Mouse (Mus musculus) kidney, adult 2 months (tissue): ENCODE results near the gene Rapgef1. TPM values are rescaled to one million over a fixed set of nuclear protein-coding genes. Genes with fewer than 3 reads are reported as not detected.

Experiments used
- DNase-seq: peaks from one replicate; pipeline ENCODE4 v3.0.0; 2021
- H3K27ac ChIP-seq: fragments of 200-500 bp; 2 replicates; pipeline ENCODE4 v1.5.1; 2012; ENCODE audit warnings: low read depth, low read length, control low read depth, inconsistent platforms; ENCODE audit not compliant: insufficient read depth
- H3K27me3 ChIP-seq: fragments of 200-500 bp; replicated peaks from 2 replicates; pipeline ENCODE4 v1.6.1; 2012; ENCODE audit warnings: mild to moderate bottlenecking, moderate library complexity, low read length, inconsistent platforms; ENCODE audit not compliant: control insufficient read depth, insufficient read depth
- H3K36me3 ChIP-seq: fragments of 200-500 bp; 2 replicates; pipeline ENCODE4 v1.6.1; 2012; ENCODE audit warnings: mild to moderate bottlenecking, moderate library complexity, low read length, inconsistent platforms; ENCODE audit not compliant: control insufficient read depth, insufficient read depth
- H3K4me1 ChIP-seq: fragments of 200-500 bp; 2 replicates; pipeline ENCODE4 v1.6.1; 2011; ENCODE audit warnings: low read length; ENCODE audit not compliant: control insufficient read depth, insufficient read depth
- H3K4me3 ChIP-seq: fragments of 200-500 bp; 2 replicates; pipeline ENCODE4 v1.5.1; 2011; ENCODE audit warnings: mild to moderate bottlenecking, low read depth, low read length, control low read depth; ENCODE audit not compliant: insufficient read depth
- CTCF ChIP-seq: fragments of 200-500 bp; conservative IDR thresholded peaks from 2 replicates; pipeline ENCODE4 v1.5.1; 2011; ENCODE audit warnings: low read depth, mild to moderate bottlenecking, control low read depth, low read length, moderate library complexity, mixed read lengths; ENCODE audit not compliant: insufficient read depth, insufficient read length
- POLR2A ChIP-seq: fragments of 200-500 bp; IDR thresholded peaks from one replicate; pipeline ENCODE4 v1.6.1; 2011; ENCODE audit warnings: low read depth, low read length, control low read depth
- WGBS: fragments of 180-500 bp; shearing (Covaris S2); methylation state at CpG from one replicate; pipeline ENCODE4 v1.1.7; 2018; 5-methylcytosine and 5-hydroxymethylcytosine counted together
- polyA plus RNA-seq: library from polyadenylated mRNA; depleted of rRNA; stranded (reverse); fragments of >200 nt; gene quantifications from 2 replicates; pipeline ENCODE4 v1.2.3, GENCODE M21; 2012

Rapgef1 gene
- polyA plus RNA-seq, 1 experiment, result 38.9 TPM

GRCm38 (mm10) chr2:29679710-29680584 is 60.4 kb downstream of the Rapgef1 start:
- DNase-seq, result no peak
- H3K36me3 ChIP-seq, result no peaks in the 10 kb centered on the region
- TF ChIP-seq POLR2A (no peak), CTCF (no peak)
- H3K27ac ChIP-seq, result no peak overlapping the region
- peaks cover 14% of the 10 kb centered on the region for H3K4me1 ChIP-seq
- H3K27me3 ChIP-seq, result no peaks in the 10 kb centered on the region
- no peak overlapping the region for H3K4me3 ChIP-seq
- 94% methylated on average over 6 of the region's 6 CpGs for WGBS

- Histone ChIP-seq H3K27ac (no peak overlapping the region), H3K4me3 (no peak overlapping the region), H3K36me3 (no peaks in the 10 kb centered on the region), H3K27me3 (no peaks in the 10 kb centered on the region), H3K4me1 (no peaks in the 10 kb centered on the region)
- WGBS, result 96% methylated on average over 7 of the region's 7 CpGs
- TF ChIP-seq CTCF (no peak), POLR2A (no peak)
- DNase-seq, result no peak
These were observed 63.9 kb downstream of the Rapgef1 start for GRCm38 (mm10) chr2:29683261-29683999.

- no peaks in the 10 kb centered on the region; the same call in 1 of the 2 replicates for H3K36me3 ChIP-seq
- no peak for DNase-seq
- H3K4me3 ChIP-seq, result no peak overlapping the region
- H3K4me1 ChIP-seq, result no peaks in the 10 kb centered on the region
- 79% methylated on average over 2 of the region's 2 CpGs for WGBS
- TF ChIP-seq CTCF (no peak), POLR2A (no peak)
- H3K27me3 ChIP-seq, result no peaks in the 10 kb centered on the region
- no peak overlapping the region for H3K27ac ChIP-seq
These were observed 65.0 kb downstream of the Rapgef1 start for GRCm38 (mm10) chr2:29684498-29684897.

DNA sequence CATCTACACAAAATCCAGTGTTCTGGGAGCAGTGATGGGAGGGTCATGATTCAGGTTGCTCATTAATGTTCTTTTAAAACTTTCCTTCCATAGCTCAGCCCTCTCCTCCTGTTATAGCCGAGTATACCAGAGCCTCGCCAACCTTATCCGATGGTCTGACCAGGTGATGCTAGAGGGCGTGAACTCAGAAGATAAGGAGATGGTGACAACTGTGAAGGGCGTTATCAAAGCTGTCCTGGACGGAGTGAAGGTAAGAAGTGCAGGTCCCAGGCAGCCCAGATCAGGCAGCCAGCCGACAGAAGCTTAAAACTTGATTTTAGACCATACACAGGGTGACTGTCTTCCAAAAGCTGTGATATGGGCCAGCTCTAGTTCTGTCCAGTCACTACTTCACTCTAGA is 69.5 kb downstream of the Rapgef1 start:
- Histone ChIP-seq H3K27ac (no peak overlapping the region), H3K4me1 (no peaks in the 10 kb centered on the region), H3K36me3 (no peaks in the 10 kb centered on the region; the same call in 1 of the 2 replicates), H3K27me3 (no peaks in the 10 kb centered on the region), H3K4me3 (no peak overlapping the region)
- WGBS, result 96% methylated on average over 7 of the region's 7 CpGs
- DNase-seq, result no peak
- no peak for TF ChIP-seq POLR2A
- no peak for TF ChIP-seq CTCF

DNA sequence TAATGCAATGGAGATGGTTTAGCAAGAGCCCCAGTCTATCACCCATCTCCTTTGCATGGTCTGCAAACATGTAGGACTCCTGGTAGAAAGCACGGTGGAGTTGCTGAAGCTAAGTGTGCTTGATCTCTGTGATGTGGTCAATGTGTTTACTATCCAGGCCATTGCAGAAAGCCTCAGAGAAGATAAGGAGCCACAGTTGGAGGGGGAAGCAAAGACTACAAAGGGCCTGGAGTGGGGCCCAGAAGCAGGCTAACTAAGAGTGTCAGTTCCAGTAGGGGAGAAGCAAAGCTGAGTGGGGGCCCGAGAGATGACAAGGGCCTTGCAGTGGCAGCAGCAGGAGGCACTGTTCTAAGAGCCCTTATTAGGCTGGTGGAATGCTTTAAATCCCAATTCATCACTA is 70.0 kb downstream of the Rapgef1 start:
- Histone ChIP-seq H3K27ac (no peak overlapping the region), H3K36me3 (no peaks in the 10 kb centered on the region; the same call in 1 of the 2 replicates), H3K4me3 (no peak overlapping the region), H3K27me3 (no peaks in the 10 kb centered on the region), H3K4me1 (no peaks in the 10 kb centered on the region)
- no peak for DNase-seq
- no peak for TF ChIP-seq CTCF
- TF ChIP-seq POLR2A, result no peak
- WGBS, result 79% methylated on average over 2 of the region's 2 CpGs

GRCm38 (mm10) chr2:29691068-29691467 is 71.5 kb downstream of the Rapgef1 start:
- no peak for TF ChIP-seq CTCF
- no peak for TF ChIP-seq POLR2A
- no peak for DNase-seq
- Histone ChIP-seq H3K4me1 (no peaks in the 10 kb centered on the region), H3K27ac (no peak overlapping the region), H3K4me3 (no peak overlapping the region), H3K36me3 (no peaks in the 10 kb centered on the region; the same call in 1 of the 2 replicates), H3K27me3 (no peaks in the 10 kb centered on the region)
- 67% methylated on average over 5 of the region's 5 CpGs for WGBS

DNA sequence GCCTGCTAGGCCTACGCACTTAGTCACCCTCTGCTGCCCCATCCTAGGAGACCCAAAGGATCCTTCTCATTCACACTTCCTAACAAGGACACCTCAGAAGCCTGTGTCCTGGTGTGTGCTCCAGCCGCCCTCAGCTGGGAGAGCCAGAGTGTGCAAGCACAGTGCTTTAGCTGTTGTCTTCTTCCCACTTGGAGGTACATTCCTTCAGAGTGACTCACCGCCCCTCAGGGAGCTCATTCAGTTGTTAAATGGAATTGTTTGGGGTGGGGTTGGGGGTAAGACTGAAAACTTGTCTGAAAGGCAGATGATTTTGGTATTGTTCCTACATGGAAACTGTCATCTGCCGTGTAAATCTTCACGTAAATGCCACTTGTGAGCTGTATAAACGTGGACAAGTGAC is 72.0 kb downstream of the Rapgef1 start:
- no peak overlapping the region for H3K4me3 ChIP-seq
- TF ChIP-seq CTCF, result no peak
- TF ChIP-seq POLR2A, result no peak
- no peaks in the 10 kb centered on the region; the same call in 1 of the 2 replicates for H3K36me3 ChIP-seq
- 83% methylated on average over 6 of the region's 6 CpGs for WGBS
- H3K4me1 ChIP-seq, result no peaks in the 10 kb centered on the region
- no peak overlapping the region for H3K27ac ChIP-seq
- no peak for DNase-seq
- no peaks in the 10 kb centered on the region for H3K27me3 ChIP-seq
